Mouse (Mus musculus) frontal cortex, postnatal 14 days (tissue): ENCODE results near the gene Utp20.
A peak's percentile ranks its signal among the peaks of the same experiment; 100 is the strongest.

Source experiments
- DNase-seq, 2 experiments: peaks; one replicate each; pipeline ENCODE4 v3.0.0; 2022; ENCODE audit warnings: low spot score in 2 of 2

Gene Utp20

GRCm38 (mm10) chr10:88716986-88717755 is 109.4 kb downstream of the Utp20 start:
- no peak for DNase-seq

GRCm38 (mm10) chr10:88715621-88716020 is 111.0 kb downstream of the Utp20 start:
- DNase-seq: no peak

GRCm38 (mm10) chr10:88714744-88715143 is 111.9 kb downstream of the Utp20 start:
- no peak for DNase-seq

- DNase-seq: no peak
These were observed 114.2 kb downstream of the Utp20 start for GRCm38 (mm10) chr10:88712359-88712758.

GRCm38 (mm10) chr10:88708671-88709523 is 117.7 kb downstream of the Utp20 start:
- peak in 1 of 2 experiments; percentile 11 for DNase-seq

- DNase-seq: no peak
These were observed 125.7 kb downstream of the Utp20 start for GRCm38 (mm10) chr10:88700938-88701337.
